Mouse (Mus musculus) adrenal gland, postnatal 25 days (tissue): Measurements from ENCODE around the gene Gab3. TPM values are rescaled to one million over a fixed set of nuclear protein-coding genes. Genes with fewer than 3 reads are reported as not detected.
A peak's percentile ranks its signal among the peaks of the same experiment; 100 is the strongest.

Source experiments
- DNase-seq: peaks from one replicate; pipeline ENCODE4 v3.0.0; 2021; ENCODE audit warnings: mixed read lengths
- long read RNA-seq: library from polyadenylated mRNA; stranded (forward); transcript quantifications from one replicate; pipeline ENCODE4 v2.0.0, GENCODE M21; 2021
- total RNA-seq: library from RNA; stranded (reverse); gene quantifications from 2 replicates; pipeline ENCODE4 v1.2.3, GENCODE M21; 2021

The Gab3 gene
- total RNA-seq: 1.8 and 2.8 TPM in 2 replicates
- long read RNA-seq: 0 reads

- peak; percentile 51 for DNase-seq
Observed at GRCm38 (mm10) chrX:75084774-75085508, at the start of gene Gab3. Gene Gab3, minus strand, starts transcription at chrX:75085458.

GRCm38 (mm10) chrX:75130467-75131160 lies 45.4 kb upstream of the Gab3 start, which contains the start of gene Mpp1:
Gene Mpp1, minus strand, starts transcription at chrX:75131016.
- DNase-seq: peak; percentile 78

GRCm38 (mm10) chrX:75129474-75129873 lies 44.2 kb upstream of the Gab3 start:
- no peak for DNase-seq

- DNase-seq: no peak
Observed at GRCm38 (mm10) chrX:75128333-75128980, 43.2 kb upstream of the Gab3 start.

GRCm38 (mm10) chrX:75126893-75127292 lies 41.6 kb upstream of the Gab3 start:
- DNase-seq: no peak

- no peak for DNase-seq
Observed at GRCm38 (mm10) chrX:75125606-75126005, 40.3 kb upstream of the Gab3 start.

- no peak for DNase-seq
Observed at GRCm38 (mm10) chrX:75115550-75115949, 30.3 kb upstream of the Gab3 start.

GRCm38 (mm10) chrX:75102293-75102692 lies 17.0 kb upstream of the Gab3 start:
- DNase-seq: no peak

GRCm38 (mm10) chrX:75098799-75099198 lies 13.5 kb upstream of the Gab3 start:
- no peak for DNase-seq

- DNase-seq: peak; percentile 10
Observed at GRCm38 (mm10) chrX:75096163-75096770, 11.0 kb upstream of the Gab3 start.

GRCm38 (mm10) chrX:75095369-75096162 lies 10.3 kb upstream of the Gab3 start, which contains the start of gene Dkc1:
Gene Dkc1, plus strand, starts transcription at chrX:75095854.
- peak; percentile 91 for DNase-seq

- no peak for DNase-seq
Observed at GRCm38 (mm10) chrX:75085654-75086053, 396 bp upstream of the Gab3 start.

- no peak for DNase-seq
Observed at GRCm38 (mm10) chrX:75083982-75084773, 1.1 kb downstream of the Gab3 start.

- DNase-seq: no peak
Observed at GRCm38 (mm10) chrX:75082351-75082750, 2.9 kb downstream of the Gab3 start.

GRCm38 (mm10) chrX:75056120-75056775 lies 29.0 kb downstream of the Gab3 start:
- no peak for DNase-seq

- DNase-seq: peak; percentile 2
Observed at GRCm38 (mm10) chrX:75046921-75047635, 38.2 kb downstream of the Gab3 start.

GRCm38 (mm10) chrX:75045931-75046330 lies 39.3 kb downstream of the Gab3 start:
- DNase-seq: no peak

- DNase-seq: peak; percentile 7
Observed at GRCm38 (mm10) chrX:75044595-75044994, 40.7 kb downstream of the Gab3 start.

GRCm38 (mm10) chrX:75036626-75037025 lies 48.6 kb downstream of the Gab3 start:
- no peak for DNase-seq

- no peak for DNase-seq
Observed at GRCm38 (mm10) chrX:75035162-75035561, 50.1 kb downstream of the Gab3 start.
